Mouse (Mus musculus) hindbrain, embryonic 14.5 days (tissue): Measurements from ENCODE around the gene Lclat1. TPM values are rescaled to one million over a fixed set of nuclear protein-coding genes. Genes with fewer than 3 reads are reported as not detected.

Experiments
- ATAC-seq: fragments of 200-750 bp; cut with Nextera tagmentation; 2 replicates; pipeline ENCODE4 v1.8.0; 2017; ENCODE audit warnings: moderate number of reproducible peaks, mild to moderate bottlenecking, moderate TSS enrichment, moderate library complexity; ENCODE audit not compliant: low FRiP score
- DNase-seq: peaks from one replicate; pipeline ENCODE4 v3.0.0-alpha.2; 2015; ENCODE audit warnings: low spot score
- H3K27ac ChIP-seq: fragments of 300-500 bp; sonication (generic); 2 replicates; pipeline ENCODE4 v1.5.1; 2014; ENCODE audit warnings: mild to moderate bottlenecking, moderate library complexity
- H3K27me3 ChIP-seq: fragments of 300-500 bp; sonication (generic); 2 replicates; pipeline ENCODE4 v1.6.1; 2014; ENCODE audit warnings: mild to moderate bottlenecking, low read length, mixed read lengths; ENCODE audit not compliant: control insufficient read depth, insufficient read depth
- H3K36me3 ChIP-seq: fragments of 300-500 bp; sonication (generic); replicated peaks from 2 replicates; pipeline ENCODE4 v1.6.1; 2014; ENCODE audit not compliant: control insufficient read depth, insufficient read depth
- H3K4me1 ChIP-seq: fragments of 300-500 bp; sonication (generic); replicated peaks from 2 replicates; pipeline ENCODE4 v1.6.1; 2014; ENCODE audit warnings: antibody characterized with exemption, low read length, mixed read lengths; ENCODE audit not compliant: control insufficient read depth, insufficient read depth
- H3K4me2 ChIP-seq: fragments of 300-500 bp; sonication (generic); replicated peaks from 2 replicates; pipeline ENCODE4 v1.6.1; 2014; ENCODE audit warnings: mild to moderate bottlenecking, moderate library complexity
- H3K4me3 ChIP-seq: fragments of 300-500 bp; sonication (generic); replicated peaks from 2 replicates; pipeline ENCODE4 v1.5.1; 2014; ENCODE audit warnings: mild to moderate bottlenecking, low read length
- H3K9ac ChIP-seq: fragments of 300-500 bp; sonication (generic); 2 replicates; pipeline ENCODE4 v1.6.1; 2014
- H3K9me3 ChIP-seq: fragments of 300-500 bp; sonication (generic); 2 replicates; pipeline ENCODE4 v1.6.1; 2016; ENCODE audit warnings: low read length; ENCODE audit not compliant: control insufficient read depth
- WGBS: fragments of 180-500 bp; shearing (Covaris S2); extraction: QIAGEN DNeasy Blood & Tissue Kit; methylation state at CpG from one replicate; pipeline ENCODE4 v1.1.7; 2014; 5-methylcytosine and 5-hydroxymethylcytosine counted together
- polyA plus RNA-seq: library from polyadenylated mRNA; unstranded; fragments of >200 nt; fragmentation: Nextera tagmentation; extraction: Ambion mirVana; gene quantifications from 2 replicates; pipeline ENCODE4 v1.2.1, GENCODE M21; 2014

Lclat1 gene
- polyA plus RNA-seq, 1 experiment from 2014 or later: 21.2 TPM

- 72% methylated on average over 4 of the region's 4 CpGs for WGBS
- Histone ChIP-seq H3K9ac (no peak overlapping the region), H3K27ac (no peak overlapping the region), H3K4me2 (no peak overlapping the region), H3K36me3 (no peaks in the 10 kb centered on the region), H3K4me1 (no peaks in the 10 kb centered on the region), H3K27me3 (no peaks in the 10 kb centered on the region), H3K4me3 (no peak overlapping the region), H3K9me3 (no peaks in the 10 kb centered on the region)
- ATAC-seq: no peak
- no peak for DNase-seq
Measured at GRCm38 (mm10) chr17:73082506-73083196, 25.1 kb upstream of the Lclat1 start.

DNA sequence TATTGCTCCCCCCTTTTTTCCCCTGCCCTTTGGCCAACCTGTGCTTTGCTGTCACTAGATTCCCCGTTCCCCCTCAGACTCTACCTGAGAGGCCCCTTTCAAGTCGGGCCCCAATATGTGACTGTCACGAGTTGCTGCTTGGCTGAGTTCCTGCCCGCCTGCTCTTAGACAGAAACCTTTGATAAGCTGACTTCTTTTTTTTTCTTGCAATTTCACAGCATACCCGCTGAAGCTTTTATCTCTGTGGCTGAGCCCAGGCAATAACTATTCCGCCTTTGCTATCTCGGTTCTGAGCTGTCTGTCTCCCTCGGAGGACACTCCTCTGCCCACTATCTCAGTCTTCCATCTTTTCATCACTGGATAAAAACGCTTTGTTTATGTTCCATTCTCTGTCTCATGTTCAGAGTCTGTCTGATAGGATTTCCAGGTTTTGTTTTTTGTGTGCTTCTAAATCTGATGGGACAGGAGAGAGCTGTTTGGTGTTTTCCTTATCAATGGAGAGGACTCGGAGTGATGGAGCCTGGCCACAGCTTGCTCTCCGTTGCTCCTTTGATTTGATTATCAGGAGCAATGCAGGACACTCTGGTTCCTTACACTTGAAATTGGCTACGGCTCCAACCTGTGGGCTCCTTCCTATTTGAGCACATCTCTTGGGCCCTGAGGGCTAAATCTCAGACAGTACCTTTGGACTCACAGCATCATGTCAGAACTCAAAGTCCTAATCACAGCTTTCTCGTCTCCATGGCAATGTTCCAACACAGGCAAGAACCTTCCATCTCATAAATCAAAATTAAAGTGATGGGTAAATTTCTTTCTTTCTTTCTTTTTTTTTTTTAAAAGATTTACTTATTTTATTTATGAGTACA, 20.5 kb upstream of the Lclat1 start:
- Histone ChIP-seq H3K9ac (no peak overlapping the region), H3K4me2 (no peak overlapping the region), H3K4me3 (no peak overlapping the region), H3K27ac (no peak overlapping the region), H3K9me3 (no peaks in the 10 kb centered on the region), H3K36me3 (no peaks in the 10 kb centered on the region), H3K27me3 (no peaks in the 10 kb centered on the region), H3K4me1 (no peaks in the 10 kb centered on the region)
- 65% methylated on average over 13 of the region's 13 CpGs for WGBS
- no peak for DNase-seq
- no peak for ATAC-seq

GRCm38 (mm10) chr17:73091368-73091767, 16.4 kb upstream of the Lclat1 start:
- Histone ChIP-seq H3K27me3 (no peaks in the 10 kb centered on the region), H3K4me2 (no peak overlapping the region), H3K36me3 (no peaks in the 10 kb centered on the region), H3K9ac (no peak overlapping the region), H3K4me1 (no peaks in the 10 kb centered on the region), H3K9me3 (no peaks in the 10 kb centered on the region), H3K4me3 (no peak overlapping the region), H3K27ac (no peak overlapping the region)
- DNase-seq (no peak), ATAC-seq (no peak)
- 95% methylated on average over 8 of the region's 8 CpGs for WGBS

DNA sequence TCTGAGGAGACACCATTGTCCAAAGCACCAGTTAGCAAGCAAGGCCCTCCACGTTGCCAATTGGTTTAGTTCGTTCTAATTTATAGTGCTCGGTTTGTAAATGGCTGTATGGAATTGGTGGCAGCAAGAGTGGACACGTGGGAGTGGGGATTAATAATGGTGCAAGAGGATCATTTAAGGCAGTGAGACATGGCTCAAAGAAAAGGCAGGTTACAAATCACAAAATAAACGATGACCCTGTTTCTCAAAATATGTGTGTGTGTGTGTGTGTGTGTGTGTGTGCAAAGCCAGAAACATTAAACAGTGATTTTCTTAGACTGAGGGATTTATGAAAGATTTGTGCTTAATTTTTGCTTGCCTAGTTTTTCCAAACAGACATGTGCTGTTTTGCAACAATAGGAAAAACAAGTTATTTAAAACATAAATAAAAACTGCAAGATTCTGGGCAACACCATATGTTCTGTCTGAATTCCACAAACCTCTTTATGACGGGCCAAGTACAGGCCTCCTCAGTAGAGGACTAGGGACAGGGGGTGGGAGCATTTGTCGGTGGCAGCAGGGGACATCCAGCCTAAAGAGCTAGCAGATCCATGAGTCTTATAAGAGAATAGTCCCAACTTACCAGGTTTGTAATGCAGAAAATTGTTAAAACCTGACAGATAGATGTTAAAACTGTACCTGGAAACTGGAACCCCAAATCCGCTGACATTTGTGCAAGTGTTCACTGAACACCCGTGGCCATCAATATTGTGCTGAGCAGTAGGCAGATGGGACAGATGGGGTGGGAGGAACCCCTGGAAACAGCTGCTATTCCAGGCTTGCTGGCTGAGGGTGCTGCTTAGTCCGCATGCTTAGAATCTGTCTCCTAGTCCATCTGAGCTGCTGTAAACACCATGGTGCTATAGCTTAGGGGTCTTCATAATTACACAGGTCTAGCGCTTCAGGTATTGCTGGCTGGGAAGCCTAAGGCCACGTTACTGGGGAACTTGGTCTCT, 15.4 kb upstream of the Lclat1 start:
- Histone ChIP-seq H3K4me3 (no peak overlapping the region), H3K27ac (no peak overlapping the region), H3K9ac (no peak overlapping the region), H3K36me3 (no peaks in the 10 kb centered on the region), H3K4me1 (no peaks in the 10 kb centered on the region), H3K9me3 (no peaks in the 10 kb centered on the region), H3K4me2 (no peak overlapping the region), H3K27me3 (no peaks in the 10 kb centered on the region)
- DNase-seq (no peak), ATAC-seq (no peak)
- 80% methylated on average over 12 of the region's 12 CpGs for WGBS

DNA sequence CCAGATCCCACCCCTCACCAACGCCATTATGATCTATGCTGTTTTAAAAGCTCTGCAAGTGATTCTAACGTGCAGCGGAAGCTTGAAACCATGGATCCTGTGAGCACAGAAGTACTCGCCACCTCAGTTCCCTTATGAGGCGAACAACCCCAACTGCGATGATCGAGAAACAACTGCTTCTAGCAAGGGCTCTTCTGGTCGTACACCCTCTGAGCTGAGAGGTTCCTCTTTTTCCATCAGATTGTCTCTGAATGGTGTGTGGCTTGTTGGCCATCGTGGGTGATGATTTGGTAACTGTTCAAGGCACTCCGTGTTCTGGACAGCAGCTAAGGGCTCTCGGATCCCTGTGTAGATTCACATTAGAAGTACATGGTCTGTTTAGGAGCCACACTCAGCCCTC, 12.7 kb upstream of the Lclat1 start:
- 86% methylated on average over 11 of the region's 11 CpGs for WGBS
- no peak for ATAC-seq
- no peak for DNase-seq
- H3K27me3 ChIP-seq: no peaks in the 10 kb centered on the region
- no peaks in the 10 kb centered on the region for H3K36me3 ChIP-seq
- H3K27ac ChIP-seq: no peak overlapping the region
- H3K4me1 ChIP-seq: no peaks in the 10 kb centered on the region
- no peak overlapping the region for H3K9ac ChIP-seq
- no peaks in the 10 kb centered on the region for H3K9me3 ChIP-seq
- H3K4me3 ChIP-seq: no peak overlapping the region
- H3K4me2 ChIP-seq: no peak overlapping the region

DNA sequence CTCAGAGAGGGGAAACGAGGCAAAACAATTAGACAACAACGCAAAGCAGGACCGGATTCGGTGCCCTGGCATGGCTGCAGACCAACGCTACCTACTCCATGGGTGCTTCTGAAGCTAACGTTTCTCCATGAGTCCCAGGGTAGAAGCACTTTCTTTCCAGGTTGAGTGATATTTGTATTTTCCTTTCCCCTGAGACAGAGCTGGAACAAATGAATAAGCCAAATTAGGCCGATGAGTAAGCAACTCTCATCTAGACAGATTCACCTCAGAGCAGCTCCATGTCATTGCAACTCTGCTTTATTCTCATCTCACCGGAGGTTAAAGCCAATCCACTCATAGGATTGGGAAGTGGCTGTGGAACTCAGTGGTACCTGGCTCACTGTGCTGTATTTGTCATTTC, 12.2 kb upstream of the Lclat1 start:
- no peaks in the 10 kb centered on the region for H3K27me3 ChIP-seq
- no peaks in the 10 kb centered on the region for H3K9me3 ChIP-seq
- no peak for ATAC-seq
- H3K9ac ChIP-seq: no peak overlapping the region
- no peak overlapping the region for H3K27ac ChIP-seq
- DNase-seq: no peak
- no peak overlapping the region for H3K4me3 ChIP-seq
- no peak overlapping the region for H3K4me2 ChIP-seq
- 92% methylated on average over 8 of the region's 8 CpGs for WGBS
- H3K36me3 ChIP-seq: no peaks in the 10 kb centered on the region
- no peaks in the 10 kb centered on the region for H3K4me1 ChIP-seq

DNA sequence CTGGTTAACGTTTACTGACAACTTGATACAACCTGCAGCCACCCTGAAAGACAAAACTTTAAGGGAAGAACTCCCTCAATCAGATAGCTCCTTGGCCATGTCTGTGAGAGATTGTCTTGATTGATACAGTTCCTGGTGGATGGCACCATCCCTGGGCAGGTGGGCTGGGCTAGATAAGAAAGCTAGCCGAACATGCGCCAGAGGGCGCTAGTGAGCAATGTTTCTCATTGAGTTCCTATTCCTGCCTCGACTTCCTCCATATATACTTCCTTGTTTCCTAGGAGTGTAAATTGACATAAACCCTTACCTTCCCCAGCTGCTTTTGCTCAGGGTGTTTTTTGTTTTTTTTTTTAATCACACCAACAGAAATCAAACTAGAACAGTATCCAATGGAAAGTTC, 11.3 kb upstream of the Lclat1 start:
- H3K9me3 ChIP-seq: no peaks in the 10 kb centered on the region
- H3K36me3 ChIP-seq: no peaks in the 10 kb centered on the region
- 34% methylated on average over 5 of the region's 5 CpGs for whole genome bisulfite sequencing
- no peak overlapping the region for H3K4me3 ChIP-seq
- H3K9ac ChIP-seq: no peak overlapping the region
- H3K4me1 ChIP-seq: no peaks in the 10 kb centered on the region
- no peaks in the 10 kb centered on the region for H3K27me3 ChIP-seq
- H3K4me2 ChIP-seq: no peak overlapping the region
- no peak for ATAC-seq
- no peak overlapping the region for H3K27ac ChIP-seq
- DNase-seq: no peak

- H3K4me3 ChIP-seq: no peak overlapping the region
- H3K4me1 ChIP-seq: no peaks in the 10 kb centered on the region
- H3K9ac ChIP-seq: no peak overlapping the region
- no peaks in the 10 kb centered on the region for H3K36me3 ChIP-seq
- no peaks in the 10 kb centered on the region for H3K27me3 ChIP-seq
- H3K27ac ChIP-seq: no peak overlapping the region
- H3K9me3 ChIP-seq: no peaks in the 10 kb centered on the region
- H3K4me2 ChIP-seq: no peak overlapping the region
- ATAC-seq (no peak), DNase-seq (no peak)
- 77% methylated on average over 1 of the region's 1 CpGs for WGBS
Measured at GRCm38 (mm10) chr17:73098636-73099035, 9.1 kb upstream of the Lclat1 start.

DNA sequence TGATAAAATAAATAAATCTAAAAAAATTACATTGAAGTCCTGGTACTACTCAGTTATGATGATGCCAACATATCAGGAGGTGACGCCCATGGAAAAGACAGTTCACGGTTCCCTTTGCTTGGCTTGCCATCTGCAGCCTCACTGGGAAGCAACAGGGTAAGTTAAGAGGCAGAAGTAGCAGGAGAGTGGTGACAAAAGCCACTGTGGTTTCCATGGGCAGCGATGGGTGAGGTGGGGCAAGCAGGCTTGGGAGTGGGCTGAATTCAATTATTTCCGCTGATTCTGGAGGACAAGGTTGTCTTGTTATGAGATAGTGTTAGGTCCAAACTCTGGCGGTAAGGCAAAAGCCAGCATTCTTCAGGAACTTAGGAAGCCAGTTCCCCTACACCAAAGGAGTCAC, 7.4 kb upstream of the Lclat1 start:
- ATAC-seq (no peak), DNase-seq (no peak)
- no peak overlapping the region for H3K4me2 ChIP-seq
- no peak overlapping the region for H3K4me3 ChIP-seq
- H3K27me3 ChIP-seq: no peaks in the 10 kb centered on the region
- H3K4me1 ChIP-seq: no peaks in the 10 kb centered on the region
- WGBS: 96% methylated on average over 5 of the region's 5 CpGs
- no peaks in the 10 kb centered on the region for H3K9me3 ChIP-seq
- no peaks in the 10 kb centered on the region for H3K36me3 ChIP-seq
- no peak overlapping the region for H3K27ac ChIP-seq
- H3K9ac ChIP-seq: no peak overlapping the region
